Mouse (Mus musculus): Measurements from ENCODE around the gene Eftud2.

- TF ChIP-seq SIN3A (IDR thresholded peaks at IDR 0.05; ENCODE audit: low read length) (no peak), CTCF (conservative IDR thresholded peaks at IDR 0.05 in 1 of 2, IDR thresholded peaks at IDR 0.05 in 1 of 2; ENCODE audit: low read depth in 2 of 2, low read length in 2 of 2) (no peak), MXI1 (IDR thresholded peaks at IDR 0.05; ENCODE audit: low read depth, low read length) (no peak), ELF1 (IDR thresholded peaks at IDR 0.05; ENCODE audit: low read depth, low read length) (no peak), PAX5 (IDR thresholded peaks at IDR 0.05; ENCODE audit: low read length) (no peak), ZC3H11A (IDR thresholded peaks at IDR 0.05; ENCODE audit: low read depth, low read length) (no peak), MEF2A (IDR thresholded peaks at IDR 0.05; ENCODE audit: borderline replicate concordance, low read depth, low read length) (no peak), E2F4 (IDR thresholded peaks at IDR 0.05; ENCODE audit: insufficient replicate concordance, low read depth, low read length) (no peak), JUND (conservative IDR thresholded peaks at IDR 0.05; ENCODE audit: low read depth, low read length) (no peak)
These were observed 86.6 kb downstream of the Eftud2 start for GRCm38 (mm10) chr11:102794157-102794556.
